Mouse (Mus musculus) heart, embryonic 12.5 days (tissue): ENCODE measurements around the gene Mat1a. TPM values are rescaled to one million over a fixed set of nuclear protein-coding genes. Genes with fewer than 3 reads are reported as not detected.
A peak's percentile ranks its signal among the peaks of the same experiment; 100 is the strongest.

Experiments
- ATAC-seq: fragments of 200-750 bp; cut with Nextera tagmentation; 2 replicates; pipeline ENCODE4 v1.8.0; 2017; ENCODE audit warnings: moderate TSS enrichment, moderate library complexity; ENCODE audit not compliant: insufficient number of reproducible peaks, low FRiP score
- H3K27ac ChIP-seq: fragments of 300-500 bp; sonication (generic); 2 replicates; pipeline ENCODE4 v1.5.1; 2016; ENCODE audit warnings: mild to moderate bottlenecking, moderate library complexity; ENCODE audit not compliant: poor library complexity, severe bottlenecking
- H3K27me3 ChIP-seq: fragments of 300-500 bp; sonication (generic); replicated peaks from 2 replicates; pipeline ENCODE4 v1.6.1; 2016; ENCODE audit warnings: mild to moderate bottlenecking, moderate library complexity
- H3K36me3 ChIP-seq: fragments of 300-500 bp; sonication (generic); 2 replicates; pipeline ENCODE4 v1.6.1; 2016; ENCODE audit warnings: mild to moderate bottlenecking, moderate library complexity
- H3K4me1 ChIP-seq: fragments of 300-500 bp; sonication (generic); replicated peaks from 2 replicates; pipeline ENCODE4 v1.6.1; 2016; ENCODE audit warnings: mild to moderate bottlenecking
- H3K4me2 ChIP-seq: fragments of 300-500 bp; sonication (generic); 2 replicates; pipeline ENCODE4 v1.6.1; 2016; ENCODE audit warnings: mild to moderate bottlenecking, moderate library complexity
- H3K4me3 ChIP-seq: fragments of 300-500 bp; sonication (generic); 2 replicates; pipeline ENCODE4 v1.5.1; 2016; ENCODE audit warnings: mild to moderate bottlenecking
- H3K9ac ChIP-seq: fragments of 300-500 bp; sonication (generic); 2 replicates; pipeline ENCODE4 v1.6.1; 2016; ENCODE audit warnings: mild to moderate bottlenecking, moderate library complexity
- H3K9me3 ChIP-seq: fragments of 300-500 bp; sonication (generic); replicated peaks from 2 replicates; pipeline ENCODE4 v1.6.1; 2016; ENCODE audit warnings: mild to moderate bottlenecking, moderate library complexity
- WGBS: fragments of 180-500 bp; shearing (Covaris S2); methylation state at CpG from one replicate; pipeline ENCODE4 v1.1.7; 2016; 5-methylcytosine and 5-hydroxymethylcytosine counted together
- polyA plus RNA-seq: library from polyadenylated mRNA; unstranded; fragments of >200 nt; fragmentation: Nextera tagmentation; extraction: Ambion mirVana; gene quantifications from 2 replicates; pipeline ENCODE4 v1.2.1, GENCODE M21; 2016

Mat1a gene
- 0.63 TPM in 2 replicates for polyA plus RNA-seq

DNA sequence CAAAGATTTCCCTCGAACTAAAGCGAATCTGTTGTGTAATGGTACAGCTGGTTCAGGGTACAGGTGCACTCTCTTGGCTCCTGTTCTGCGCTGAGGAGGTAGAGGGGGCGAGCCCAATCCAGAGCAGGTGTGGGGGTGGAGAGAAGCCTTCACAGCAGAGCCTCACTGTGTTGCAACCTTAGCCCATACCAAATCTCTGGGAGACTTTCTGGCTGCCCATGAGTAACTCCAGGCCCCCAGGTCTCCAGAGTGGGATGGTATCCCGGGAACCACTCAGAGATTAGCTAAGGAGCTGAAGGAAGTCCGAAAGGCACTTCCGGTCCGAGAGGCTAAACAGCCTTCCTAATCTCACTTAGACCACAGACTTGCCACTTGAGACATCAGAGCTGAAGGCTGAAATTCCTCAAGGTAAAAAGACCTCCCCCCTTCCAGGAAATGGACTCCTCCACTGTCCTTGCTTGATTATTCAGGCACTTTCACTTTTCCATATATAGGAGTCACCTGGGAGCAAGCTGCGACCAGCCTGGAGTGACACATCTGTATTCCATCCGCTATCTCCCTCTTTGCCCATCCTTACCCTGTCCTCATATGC, at the start of gene Mat1a:
Gene Mat1a (plus strand): TSS at position 183 of the 592 bp plus-strand sequence.
- peak within 1 kb of the TSS; percentile 20 for H3K4me3 ChIP-seq
- no peaks in the 10 kb centered on the region for H3K36me3 ChIP-seq
- no peaks in the 10 kb centered on the region for H3K9me3 ChIP-seq
- ATAC-seq = no peak
- peak within 1 kb of the TSS; percentile 56 for H3K4me2 ChIP-seq
- no peak within 1 kb of the TSS; the same call in 1 of the 2 replicates for H3K9ac ChIP-seq
- no peak within 1 kb of the TSS for H3K27ac ChIP-seq
- H3K4me1 ChIP-seq = peaks cover 7% of the 10 kb centered on the region
- no peaks in the 10 kb centered on the region for H3K27me3 ChIP-seq
- WGBS = 48% methylated on average over 10 of the region's 10 CpGs

GRCm38 (mm10) chr14:41065168-41065567, 39.7 kb upstream of the Mat1a start:
- Histone ChIP-seq H3K36me3 (no peaks in the 10 kb centered on the region), H3K9ac (no peak overlapping the region), H3K4me2 (no peak overlapping the region), H3K9me3 (no peaks in the 10 kb centered on the region), H3K4me3 (no peak overlapping the region), H3K27me3 (no peaks in the 10 kb centered on the region), H3K27ac (no peak overlapping the region), H3K4me1 (peaks cover 10% of the 10 kb centered on the region)
- peak; percentile 73; the same call in 1 of the 2 replicates for ATAC-seq
- 20% methylated on average over 2 of the region's 2 CpGs for WGBS

- no peak overlapping the region for H3K4me3 ChIP-seq
- no peak overlapping the region for H3K27ac ChIP-seq
- peaks cover 10% of the 10 kb centered on the region for H3K4me1 ChIP-seq
- H3K27me3 ChIP-seq = no peaks in the 10 kb centered on the region
- 16% methylated on average over 1 of the region's 1 CpGs for WGBS
- ATAC-seq = no peak
- no peaks in the 10 kb centered on the region for H3K9me3 ChIP-seq
- no peak overlapping the region for H3K9ac ChIP-seq
- H3K4me2 ChIP-seq = no peak overlapping the region
- H3K36me3 ChIP-seq = no peaks in the 10 kb centered on the region
Measured at GRCm38 (mm10) chr14:41066416-41066815, 38.4 kb upstream of the Mat1a start.

DNA sequence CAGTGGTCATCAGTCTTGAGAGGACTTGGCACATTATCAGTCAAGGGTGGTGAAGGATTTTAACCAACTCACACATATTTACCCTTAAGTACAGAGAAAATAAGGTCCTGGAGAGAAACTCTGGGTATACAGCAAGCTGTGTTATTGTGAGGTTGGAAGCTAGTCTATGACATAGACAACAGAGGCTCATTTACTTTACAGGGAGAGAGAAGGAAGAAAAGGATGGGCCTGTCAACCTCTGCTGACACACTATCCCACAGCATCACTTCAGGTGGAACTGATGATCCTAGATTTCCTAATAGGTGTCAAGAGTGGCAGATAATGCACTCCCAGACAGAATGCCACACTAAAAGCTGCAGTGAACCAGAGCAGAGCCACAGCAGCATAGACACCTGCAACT, 35.7 kb upstream of the Mat1a start, which contains the start of gene Dydc2:
Gene Dydc2 (minus strand): TSS at position 101 of the 400 bp plus-strand sequence.
- H3K9ac ChIP-seq = no peak within 1 kb of the TSS
- ATAC-seq = no peak
- H3K4me3 ChIP-seq = no peak within 1 kb of the TSS
- no peaks in the 10 kb centered on the region for H3K36me3 ChIP-seq
- H3K9me3 ChIP-seq = no peaks in the 10 kb centered on the region
- no peak within 1 kb of the TSS for H3K4me2 ChIP-seq
- no peaks in the 10 kb centered on the region for H3K27me3 ChIP-seq
- H3K4me1 ChIP-seq = peaks cover 17% of the 10 kb centered on the region
- no peak within 1 kb of the TSS for H3K27ac ChIP-seq

DNA sequence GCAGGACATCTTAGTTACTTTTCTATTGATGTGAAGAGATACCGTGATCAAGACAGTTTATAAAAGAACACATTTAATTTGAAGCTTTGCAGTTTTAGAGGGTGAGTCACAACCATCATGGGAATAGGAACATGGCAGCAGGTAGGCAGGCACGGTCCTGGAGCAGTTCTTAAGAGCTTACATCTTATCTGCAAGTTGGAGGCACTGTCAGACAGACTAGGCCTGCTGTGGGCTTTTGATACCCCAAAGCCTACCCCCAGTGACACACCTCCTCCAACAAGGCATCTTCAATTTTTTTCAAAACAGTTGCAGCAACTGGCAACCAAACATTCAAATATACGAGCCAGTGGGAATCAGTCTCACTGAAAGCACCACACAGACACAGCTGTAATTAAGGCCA, 34.5 kb upstream of the Mat1a start:
- H3K27ac ChIP-seq = no peak overlapping the region
- ATAC-seq = no peak
- no peak overlapping the region for H3K4me2 ChIP-seq
- no peak overlapping the region for H3K9ac ChIP-seq
- no peaks in the 10 kb centered on the region for H3K36me3 ChIP-seq
- WGBS = 61% methylated on average over 3 of the region's 3 CpGs
- H3K4me1 ChIP-seq = peaks cover 11% of the 10 kb centered on the region
- no peaks in the 10 kb centered on the region for H3K27me3 ChIP-seq
- H3K4me3 ChIP-seq = no peak overlapping the region
- no peaks in the 10 kb centered on the region for H3K9me3 ChIP-seq

GRCm38 (mm10) chr14:41072229-41072943, 32.4 kb upstream of the Mat1a start, which contains the start of gene Dydc1:
Gene Dydc1, plus strand, starts transcription at chr14:41072911.
- peak within 1 kb of the TSS; percentile 51 for H3K4me3 ChIP-seq
- peaks cover 7% of the 10 kb centered on the region; the same call in 1 of the 2 replicates for H3K4me1 ChIP-seq
- peak; percentile 66 for ATAC-seq
- no peaks in the 10 kb centered on the region for H3K27me3 ChIP-seq
- H3K36me3 ChIP-seq = no peaks in the 10 kb centered on the region
- no peak within 1 kb of the TSS for H3K27ac ChIP-seq
- no peaks in the 10 kb centered on the region for H3K9me3 ChIP-seq
- peak within 1 kb of the TSS; percentile 22; the same call in 1 of the 2 replicates for H3K9ac ChIP-seq
- 11% methylated on average over 23 of the region's 23 CpGs for WGBS
- H3K4me2 ChIP-seq = peak within 1 kb of the TSS; percentile 92

DNA sequence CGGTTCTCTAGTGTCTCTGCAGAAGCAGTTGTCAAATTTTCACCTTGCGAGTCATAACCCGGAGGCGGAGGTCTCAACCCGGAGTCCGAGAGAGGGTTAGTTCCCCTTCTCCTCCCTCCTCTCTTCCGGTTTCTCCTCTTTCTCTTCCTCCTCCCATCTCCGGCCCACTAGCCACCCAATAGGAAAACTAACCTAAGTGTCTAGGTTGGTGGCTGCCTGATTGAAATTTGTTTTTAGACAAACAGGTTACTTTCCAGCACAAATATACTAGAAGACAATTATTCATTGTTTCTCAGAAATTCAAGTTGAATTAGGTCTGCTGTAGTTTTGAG, 31.9 kb upstream of the Mat1a start:
- H3K9me3 ChIP-seq = no peaks in the 10 kb centered on the region
- ATAC-seq = no peak
- 0 out of 2 replicates have a peak overlapping the region, but pooled peaks have one; percentile 22 for H3K9ac ChIP-seq
- H3K4me3 ChIP-seq = peak overlapping the region; percentile 51
- H3K36me3 ChIP-seq = no peaks in the 10 kb centered on the region
- peak overlapping the region; percentile 92 for H3K4me2 ChIP-seq
- H3K27ac ChIP-seq = no peak overlapping the region
- 2% methylated on average over 8 of the region's 8 CpGs for WGBS
- no peaks in the 10 kb centered on the region for H3K27me3 ChIP-seq
- H3K4me1 ChIP-seq = peaks cover 7% of the 10 kb centered on the region; the same call in 1 of the 2 replicates

- peaks cover 5% of the 10 kb centered on the region for H3K4me1 ChIP-seq
- no peaks in the 10 kb centered on the region for H3K36me3 ChIP-seq
- no peak overlapping the region for H3K4me3 ChIP-seq
- WGBS = 91% methylated on average over 2 of the region's 2 CpGs
- ATAC-seq = no peak
- no peak overlapping the region for H3K9ac ChIP-seq
- H3K27ac ChIP-seq = no peak overlapping the region
- no peaks in the 10 kb centered on the region for H3K9me3 ChIP-seq
- H3K4me2 ChIP-seq = no peak overlapping the region
- H3K27me3 ChIP-seq = no peaks in the 10 kb centered on the region
Measured at GRCm38 (mm10) chr14:41082408-41082807, 22.4 kb upstream of the Mat1a start.

- Histone ChIP-seq H3K27me3 (no peaks in the 10 kb centered on the region), H3K9me3 (no peaks in the 10 kb centered on the region), H3K4me3 (no peak overlapping the region), H3K9ac (no peak overlapping the region), H3K4me2 (no peak overlapping the region), H3K27ac (no peak overlapping the region), H3K4me1 (no peaks in the 10 kb centered on the region), H3K36me3 (no peaks in the 10 kb centered on the region)
- no peak for ATAC-seq
- 69% methylated on average over 1 of the region's 1 CpGs for WGBS
Measured at GRCm38 (mm10) chr14:41087509-41087908, 17.3 kb upstream of the Mat1a start.

DNA sequence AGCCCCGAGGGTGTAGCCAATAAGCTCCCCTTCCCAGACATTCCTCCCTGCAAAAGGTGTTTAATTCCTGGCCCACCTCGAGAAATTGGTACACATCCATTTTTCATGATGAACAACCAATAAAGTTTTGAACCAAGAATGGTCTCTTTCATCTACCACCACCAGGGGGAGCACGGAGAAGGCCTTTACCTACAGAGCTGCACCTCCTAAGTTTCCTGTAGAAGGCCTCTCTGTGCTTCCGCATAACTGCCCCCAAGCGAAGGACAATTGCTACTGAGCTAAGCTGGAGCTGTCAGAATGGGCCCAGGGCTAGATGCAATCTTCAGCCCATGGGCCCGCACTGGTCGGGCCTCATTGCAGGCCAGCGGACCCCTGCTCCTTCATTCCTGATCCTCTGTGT, 14.1 kb upstream of the Mat1a start:
- Histone ChIP-seq H3K4me3 (no peak overlapping the region), H3K9me3 (no peaks in the 10 kb centered on the region), H3K4me2 (no peak overlapping the region), H3K9ac (no peak overlapping the region), H3K27ac (no peak overlapping the region), H3K4me1 (no peaks in the 10 kb centered on the region), H3K27me3 (no peaks in the 10 kb centered on the region), H3K36me3 (no peaks in the 10 kb centered on the region)
- 40% methylated on average over 8 of the region's 8 CpGs for WGBS
- no peak for ATAC-seq

DNA sequence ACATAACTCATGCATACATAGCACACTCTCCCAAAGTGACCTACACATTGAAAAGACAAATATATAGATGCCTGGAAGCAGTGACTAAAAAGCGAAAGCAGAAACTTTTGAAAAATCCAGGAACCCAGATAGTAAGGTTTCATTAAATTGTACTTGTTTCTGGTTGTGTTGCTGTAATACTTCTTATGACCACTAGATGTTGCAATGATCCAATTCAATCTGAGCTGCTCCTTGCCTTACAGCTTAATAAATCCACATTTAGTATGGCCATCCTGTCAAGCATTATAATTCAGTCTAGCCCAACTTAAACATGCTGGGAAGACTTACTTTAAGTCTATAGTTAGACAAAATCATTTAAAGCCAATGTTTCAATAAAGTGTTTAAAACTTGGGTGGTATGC, 10.7 kb upstream of the Mat1a start:
- no peaks in the 10 kb centered on the region for H3K4me1 ChIP-seq
- no peaks in the 10 kb centered on the region for H3K36me3 ChIP-seq
- no peaks in the 10 kb centered on the region for H3K27me3 ChIP-seq
- H3K9me3 ChIP-seq = no peaks in the 10 kb centered on the region
- no peak overlapping the region for H3K27ac ChIP-seq
- H3K4me3 ChIP-seq = no peak overlapping the region
- H3K9ac ChIP-seq = no peak overlapping the region
- ATAC-seq = no peak
- WGBS = 34% methylated on average over 1 of the region's 1 CpGs
- no peak overlapping the region for H3K4me2 ChIP-seq
